Mouse (Mus musculus) c-Kit-negative CD71-positive TER-119-positive erythroid progenitor cells, embryonic 14.5 days (primary cell): ENCODE results near the gene Ncam2.

Experiments
- DNase-seq: peaks from one replicate; pipeline ENCODE4 v3.0.0-alpha.2; 2013; ENCODE audit warnings: low read depth, low spot score

Gene Ncam2

DNA sequence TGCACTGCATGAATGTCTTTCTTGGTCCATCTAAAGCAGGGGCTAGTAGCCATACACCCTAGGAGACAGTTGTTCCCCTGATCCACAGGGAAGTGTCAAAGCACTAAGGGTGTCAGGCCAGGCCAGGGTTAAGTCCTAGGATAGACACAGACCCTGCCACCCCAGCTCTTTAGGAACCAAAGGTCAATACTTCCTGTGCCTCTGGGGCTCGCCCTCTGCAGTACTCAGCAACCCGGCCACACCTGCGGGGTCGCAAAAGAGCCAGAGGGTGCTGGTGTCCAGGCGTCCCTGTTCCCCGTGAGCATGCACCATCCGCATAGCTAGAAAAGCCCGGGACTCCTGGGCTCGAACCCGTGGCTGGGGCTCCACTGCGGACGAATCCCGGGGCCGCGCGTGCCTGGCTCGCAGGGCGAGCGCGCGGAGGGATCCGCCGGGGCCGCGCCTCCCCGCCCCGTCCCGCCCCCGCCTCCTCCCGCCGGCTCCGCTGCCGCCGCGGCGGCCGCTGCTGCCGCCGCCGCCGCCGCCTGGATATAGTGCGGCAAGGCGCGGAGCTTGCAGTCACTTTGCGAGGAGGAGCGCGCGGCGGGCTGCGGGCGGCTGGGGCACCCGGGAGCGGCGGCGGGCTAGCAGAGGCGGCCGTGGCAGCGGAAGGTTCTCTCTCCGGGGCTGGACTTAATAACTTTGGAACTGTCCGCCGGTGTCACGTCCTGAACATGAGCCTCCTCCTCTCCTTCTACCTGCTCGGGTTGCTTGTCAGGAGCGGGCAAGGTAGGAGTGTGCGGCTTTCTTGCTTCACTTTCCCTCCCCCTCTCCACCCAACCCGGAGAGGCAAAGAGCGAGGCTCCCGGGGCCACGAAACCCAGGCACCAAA is at the start of gene Ncam2:
Gene Ncam2, plus strand, starts transcription at position 497 of the 871 bp plus-strand sequence.
- no peak for DNase-seq

DNA sequence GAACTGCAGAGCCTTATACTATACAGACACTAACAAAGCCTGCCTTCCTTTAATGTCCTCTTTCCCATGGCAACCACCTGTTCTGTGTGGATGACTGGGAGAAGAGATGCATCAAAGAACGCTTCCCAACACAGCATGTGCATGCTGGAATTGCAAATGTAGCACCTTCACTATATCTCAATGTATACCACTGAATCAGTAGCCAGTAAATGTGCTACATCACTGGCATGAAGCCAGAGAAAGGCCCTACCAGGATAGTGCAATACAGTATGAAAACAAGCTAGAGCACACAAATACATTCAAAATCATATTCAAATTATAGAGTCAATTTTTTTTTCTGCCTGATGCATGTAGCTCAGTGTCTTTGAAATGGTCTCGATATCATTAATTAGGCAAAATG is 29.7 kb upstream of the Ncam2 start:
- no peak for DNase-seq

DNA sequence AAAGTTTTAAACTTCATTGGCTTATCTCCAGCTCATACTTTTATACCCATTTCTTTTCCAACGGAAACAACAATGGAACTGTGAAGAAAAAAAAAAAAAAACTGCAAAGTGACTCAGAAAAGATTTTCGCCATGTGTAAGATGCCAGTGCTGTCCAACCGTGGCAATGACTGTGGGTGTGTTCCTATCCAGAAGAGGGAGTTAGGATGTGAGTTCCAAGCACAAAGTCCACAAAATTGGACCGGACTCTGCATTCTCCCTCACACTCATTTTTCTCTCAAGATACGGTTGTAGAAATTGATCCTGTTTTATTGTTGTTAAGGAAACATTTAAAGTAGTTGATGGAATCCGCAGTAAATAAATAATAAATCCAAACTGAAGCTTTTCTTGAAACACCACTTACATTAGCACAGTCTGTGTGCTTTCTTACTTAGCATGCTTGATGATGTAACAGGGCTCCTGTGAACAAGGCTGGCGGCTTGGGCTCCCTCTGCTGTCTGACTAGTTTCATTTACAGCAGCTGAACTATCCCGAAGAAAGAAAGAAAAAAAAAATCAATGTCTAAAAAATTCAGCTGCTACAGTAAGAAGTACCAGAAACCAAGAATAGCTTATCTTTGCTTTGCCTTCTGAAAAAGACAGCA is 25.1 kb upstream of the Ncam2 start:
- no peak for DNase-seq

DNA sequence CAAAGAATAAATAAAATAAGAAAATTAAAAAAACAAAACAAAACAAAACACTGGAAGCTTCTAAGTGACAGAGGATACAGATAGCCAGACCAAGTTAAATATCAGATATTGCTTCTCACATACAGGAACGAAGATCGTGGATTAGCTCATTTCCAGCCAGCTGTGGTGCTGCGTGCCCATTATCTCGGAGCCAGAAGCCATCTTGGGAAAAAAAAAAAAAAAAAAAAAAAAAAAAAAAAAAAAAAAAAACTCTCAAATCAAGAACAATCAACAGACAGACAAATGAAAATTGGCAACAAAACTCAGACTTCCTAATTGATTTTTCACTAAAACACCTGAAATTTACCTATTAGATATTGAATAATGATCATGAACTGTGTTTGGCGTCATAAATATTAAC is 20.7 kb upstream of the Ncam2 start:
- no peak for DNase-seq

DNA sequence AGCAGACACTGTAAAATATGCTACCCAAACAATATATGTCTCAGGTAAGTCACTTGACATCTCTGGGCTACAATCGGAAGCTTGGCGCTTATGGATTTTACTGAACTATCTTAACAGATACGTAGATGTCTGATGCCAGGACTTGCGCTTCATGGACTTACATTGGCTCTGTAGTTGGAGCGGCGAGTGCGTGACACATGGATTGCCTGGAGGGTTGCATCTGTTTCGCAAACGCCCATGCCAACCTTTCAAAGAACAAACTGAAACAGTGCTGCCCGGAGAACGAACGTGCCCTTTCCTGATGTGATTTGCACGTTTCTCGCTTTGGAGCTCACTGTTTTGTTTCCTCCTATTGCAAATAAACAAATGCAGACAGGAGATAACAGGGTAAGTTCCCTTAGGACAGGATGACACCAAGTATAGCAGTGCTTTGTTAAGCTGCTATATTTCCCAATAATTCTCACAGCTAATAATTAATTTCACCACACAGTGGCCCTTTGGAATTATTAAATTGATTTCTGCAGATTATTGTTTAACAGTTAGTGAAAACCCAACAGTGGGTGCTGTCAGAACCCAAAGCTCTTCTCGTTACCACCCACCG is 12.8 kb upstream of the Ncam2 start:
- no peak for DNase-seq

DNA sequence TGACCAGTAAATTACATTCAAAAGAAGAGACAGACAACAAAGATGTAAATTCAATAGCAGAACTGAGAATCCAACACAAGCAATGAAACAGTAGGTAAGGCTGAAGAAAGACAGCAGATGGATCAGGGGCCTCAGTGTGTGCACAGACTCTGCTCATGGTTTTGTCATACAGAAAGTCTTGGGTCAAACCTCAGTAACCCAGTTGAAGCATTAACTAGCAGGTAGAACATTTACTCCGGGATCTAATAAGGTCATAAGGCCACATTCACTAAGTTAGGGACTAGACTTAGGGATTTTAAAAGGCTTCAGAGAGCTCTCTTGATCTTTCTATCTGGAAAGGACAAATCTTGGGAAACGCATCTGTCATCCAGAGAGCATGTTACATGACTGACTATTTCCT is 8.9 kb upstream of the Ncam2 start:
- no peak for DNase-seq

DNA sequence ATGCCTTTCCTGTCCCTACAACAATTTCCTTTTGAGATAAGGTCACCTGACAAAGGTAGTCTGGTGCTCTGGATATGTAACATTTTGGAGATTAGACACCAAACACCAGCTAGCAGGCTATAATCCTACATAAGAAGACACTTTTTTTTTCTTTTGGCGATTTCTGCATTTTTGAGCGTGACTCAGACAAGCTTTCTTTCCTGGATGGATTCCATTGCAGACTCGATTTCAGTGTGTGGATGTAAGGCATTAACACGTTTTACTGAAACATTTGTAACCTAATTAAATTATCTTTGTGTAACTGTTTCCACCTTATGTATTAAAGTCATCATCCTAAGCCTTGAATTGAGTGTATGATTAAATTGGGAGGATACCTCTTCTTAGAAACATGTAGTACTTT is 7.9 kb upstream of the Ncam2 start:
- no peak for DNase-seq

DNA sequence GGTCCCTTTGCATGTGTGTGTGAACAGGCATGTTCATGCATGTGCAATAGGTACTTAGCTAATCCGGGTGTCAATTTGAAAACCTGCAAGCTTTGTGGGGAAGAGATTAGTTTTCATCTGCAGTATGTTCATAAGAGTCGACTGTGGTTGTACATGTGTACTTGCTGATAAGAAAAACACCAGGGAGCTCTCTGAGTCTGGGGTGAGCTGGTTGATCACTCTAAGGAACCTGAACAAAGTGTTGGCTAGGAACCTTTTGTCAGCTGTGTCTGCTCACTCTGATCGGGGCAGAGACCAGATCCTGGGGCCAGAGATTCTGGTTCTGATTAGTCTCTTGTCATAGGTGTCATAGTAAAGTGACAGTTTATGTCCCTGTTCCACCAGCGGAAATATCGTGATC is 1.0 kb upstream of the Ncam2 start:
- DNase-seq = no peak

DNA sequence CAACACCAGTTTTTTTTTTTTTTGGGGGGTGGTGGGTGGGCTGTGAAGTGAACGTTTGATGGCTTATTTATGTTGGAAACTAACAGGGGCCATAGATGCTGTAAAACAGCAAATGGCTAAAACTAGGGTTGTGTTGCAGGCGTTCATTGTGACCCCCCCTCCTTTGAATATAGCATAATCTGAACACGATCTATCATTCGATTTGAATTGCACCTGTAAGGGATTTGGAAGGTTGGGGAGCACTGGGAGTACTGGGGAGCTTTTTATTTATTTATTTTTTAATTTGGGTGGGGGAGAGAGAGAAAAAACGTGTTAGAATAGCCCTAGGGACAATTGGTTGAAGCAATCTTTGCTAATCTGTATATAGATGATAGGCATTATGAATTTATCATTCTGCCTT is 974 bp downstream of the Ncam2 start:
- no peak for DNase-seq

DNA sequence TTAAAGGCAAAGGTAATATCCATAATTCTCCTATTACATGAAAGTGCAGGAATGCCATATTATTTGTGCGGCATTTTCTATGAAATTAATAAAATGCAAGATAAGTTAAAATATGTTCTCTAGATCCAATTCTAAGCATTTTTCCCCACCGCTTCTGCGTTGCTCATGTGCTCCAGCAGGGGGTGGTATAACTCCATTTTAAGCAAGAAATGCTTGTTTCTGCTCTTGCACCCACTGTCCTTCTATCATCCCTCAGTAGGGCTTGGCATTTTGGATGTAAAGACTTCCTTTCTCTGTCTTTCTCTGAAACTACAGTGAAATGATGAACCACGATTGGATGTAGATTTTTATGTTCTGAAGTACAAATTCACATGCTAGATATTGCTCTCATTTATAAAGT is 1.5 kb downstream of the Ncam2 start:
- no peak for DNase-seq

DNA sequence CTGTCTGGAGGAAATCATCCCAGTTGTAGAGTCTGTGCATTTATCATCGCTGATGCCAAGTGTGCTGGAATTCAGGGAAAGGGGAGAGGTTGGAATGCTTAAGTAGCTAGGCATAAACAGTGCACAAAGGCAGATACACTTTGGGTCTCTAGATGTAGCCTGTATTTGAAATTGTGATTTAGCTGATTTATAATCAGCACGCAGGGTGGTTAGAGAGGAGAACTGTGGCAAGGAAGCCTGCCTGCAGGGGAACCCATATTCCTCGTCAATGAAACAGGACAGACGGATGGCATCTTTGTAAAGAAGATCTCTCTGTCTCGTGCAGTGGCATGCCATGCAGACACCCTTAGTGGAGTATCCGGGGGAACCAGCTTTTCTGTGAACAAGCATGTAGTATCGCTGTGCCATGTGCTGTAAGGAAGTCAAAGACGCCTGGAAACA is 2.2 kb downstream of the Ncam2 start:
- DNase-seq = no peak

DNA sequence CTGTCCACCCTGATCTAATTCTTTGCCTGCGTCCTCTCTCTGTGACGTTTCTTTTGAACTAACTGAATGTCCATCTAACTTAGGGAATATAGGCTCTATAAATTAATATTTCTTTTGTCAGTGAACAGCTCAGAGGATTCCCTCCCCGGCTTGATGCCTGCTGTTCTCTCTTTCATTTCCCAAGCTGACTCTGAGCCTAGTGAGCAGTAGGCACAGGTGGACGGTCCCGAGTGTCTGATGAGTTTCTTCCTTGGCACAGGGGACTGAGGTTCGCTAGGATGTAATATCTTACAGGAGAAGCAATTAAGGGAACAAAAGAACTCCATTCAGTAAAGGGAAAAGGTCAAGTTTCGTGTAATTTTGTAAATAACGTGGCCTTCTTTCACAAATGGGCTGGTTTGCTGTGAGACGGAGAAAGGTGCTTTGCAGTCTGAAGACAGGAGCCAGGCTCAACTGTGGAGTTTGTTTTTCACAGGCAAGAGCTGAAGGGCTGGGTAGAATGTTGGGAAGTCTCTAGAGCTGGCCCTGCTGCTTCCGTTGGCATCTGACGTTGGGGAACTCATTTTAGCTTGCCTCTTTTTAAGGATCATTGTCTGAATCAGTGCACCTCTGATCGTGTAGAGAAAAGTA is 4.0 kb downstream of the Ncam2 start:
- no peak for DNase-seq

DNA sequence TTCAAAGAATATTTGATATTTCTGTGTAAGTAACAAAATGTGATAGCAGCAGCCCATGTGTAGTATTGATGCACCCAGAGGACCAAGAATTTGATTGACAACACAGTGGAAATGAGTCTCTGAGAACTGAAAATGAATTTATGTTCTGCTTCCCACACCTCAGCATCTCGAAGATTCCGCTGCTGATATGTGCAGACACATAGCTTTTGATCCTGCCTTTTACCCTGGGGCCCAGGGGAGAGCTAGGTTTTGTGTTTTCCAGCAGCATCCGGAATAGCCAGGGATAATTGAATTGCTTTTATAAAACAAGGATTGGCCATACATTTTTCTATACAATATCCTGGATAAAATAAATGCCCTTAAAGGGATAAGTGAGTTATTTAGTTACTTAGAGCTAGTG is 20.7 kb downstream of the Ncam2 start:
- no peak for DNase-seq

DNA sequence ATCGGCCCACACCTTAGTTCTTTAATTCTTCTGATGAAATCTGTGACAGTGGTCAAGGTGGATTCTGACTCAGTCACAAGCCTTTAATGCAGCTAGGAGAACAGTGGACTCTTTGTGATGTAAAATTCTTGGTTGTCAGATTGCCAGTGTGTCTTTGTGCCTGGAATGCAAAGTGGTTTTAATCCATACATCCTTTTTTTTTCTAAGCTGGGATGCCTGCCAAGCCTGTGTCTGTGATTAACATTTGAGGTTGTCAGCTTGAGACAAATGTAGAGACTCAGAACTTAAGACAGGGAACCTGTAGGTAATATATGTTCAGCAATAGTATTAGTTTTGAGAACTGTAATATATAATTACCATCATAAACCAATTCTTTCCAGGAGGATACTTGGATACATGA is 23.3 kb downstream of the Ncam2 start:
- DNase-seq = no peak

DNA sequence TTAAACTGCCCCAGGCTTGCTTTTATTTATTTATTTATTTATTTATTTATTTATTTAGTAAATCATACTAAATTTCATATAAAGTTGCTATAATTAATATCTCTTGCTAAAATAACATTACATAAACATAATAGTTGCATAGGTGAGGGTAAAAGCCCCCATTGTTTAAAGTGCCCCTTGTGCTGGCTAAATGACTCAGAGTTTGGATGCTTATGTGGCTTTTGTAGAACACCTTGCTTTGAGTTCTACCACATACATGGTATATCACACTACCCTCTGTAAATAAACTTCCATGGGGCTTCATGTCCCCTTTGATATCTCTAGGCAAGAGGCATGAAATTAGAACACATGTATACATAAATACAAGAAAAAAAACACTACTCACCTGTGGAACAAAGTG is 23.8 kb downstream of the Ncam2 start:
- no peak for DNase-seq

DNA sequence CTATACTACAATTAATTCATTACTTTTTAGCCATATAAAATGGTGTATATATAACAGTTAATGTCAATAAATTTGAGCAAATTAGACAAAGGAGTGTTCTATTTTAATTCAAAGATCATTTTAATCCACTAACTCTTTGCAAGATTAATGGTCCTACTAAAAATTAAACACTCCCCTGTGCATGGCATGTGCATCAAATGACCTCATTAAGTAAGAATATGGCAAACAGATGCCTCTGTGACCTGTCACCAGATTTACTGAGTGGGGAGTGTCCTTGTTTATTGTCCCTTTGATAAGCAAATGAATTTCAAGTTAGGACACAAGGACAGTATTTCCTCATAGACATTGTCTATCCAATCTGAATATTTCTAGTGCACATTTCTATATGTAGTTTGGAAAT is 54.4 kb downstream of the Ncam2 start:
- DNase-seq = no peak

DNA sequence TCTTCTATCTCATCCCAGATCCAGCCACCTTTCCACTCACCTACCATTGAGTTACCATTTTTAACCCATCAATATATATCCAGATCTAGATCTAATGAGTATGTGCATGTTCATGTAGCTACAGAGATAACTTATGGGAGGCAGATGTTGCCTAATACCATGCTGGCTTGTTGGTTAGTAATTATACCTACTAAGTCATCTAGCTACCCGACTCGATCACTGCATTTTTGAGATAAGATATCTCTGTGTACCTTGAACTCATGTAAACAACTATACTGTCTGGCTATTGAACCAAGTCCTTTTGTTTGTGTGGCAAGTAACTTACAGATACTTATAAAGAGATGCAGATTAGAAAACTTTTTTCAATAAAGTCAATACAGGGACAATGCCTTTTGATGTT is 59.9 kb downstream of the Ncam2 start:
- DNase-seq = no peak

DNA sequence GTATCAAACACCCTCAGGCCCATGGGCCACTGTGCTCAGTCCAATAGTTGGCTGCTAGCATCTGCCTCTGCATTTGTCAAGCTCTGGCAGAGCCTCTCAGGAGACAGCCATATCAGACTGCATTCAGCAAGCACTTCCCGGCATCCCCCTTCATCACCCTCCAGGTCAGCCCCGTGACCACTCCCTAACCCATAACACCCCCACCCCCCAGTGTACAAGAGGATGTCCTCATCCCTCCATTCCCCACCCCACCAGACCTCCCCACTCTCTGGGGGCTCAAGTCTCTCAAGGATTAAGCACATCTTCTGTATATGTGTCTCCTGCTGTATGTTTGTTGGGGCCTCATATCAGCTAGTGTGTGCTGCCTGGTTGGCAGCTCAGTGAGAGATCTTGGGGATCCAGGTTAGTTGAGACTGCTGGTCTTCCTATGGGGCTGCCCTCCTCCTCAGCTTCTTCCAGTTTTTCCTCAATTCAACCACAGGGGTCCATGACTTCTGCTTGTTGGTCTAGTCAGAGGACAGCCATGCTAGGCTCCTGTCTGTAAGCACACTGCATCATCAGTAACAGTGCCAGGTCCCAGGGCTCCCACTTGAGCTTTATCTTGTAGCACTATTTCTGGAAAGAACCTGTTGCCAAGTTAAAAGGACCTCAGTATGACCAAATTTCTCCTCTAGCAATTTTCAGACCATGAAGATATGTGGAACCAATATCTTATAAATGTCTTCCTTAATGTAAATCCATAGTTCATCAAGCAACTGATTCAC is 73.3 kb downstream of the Ncam2 start:
- DNase-seq = no peak

DNA sequence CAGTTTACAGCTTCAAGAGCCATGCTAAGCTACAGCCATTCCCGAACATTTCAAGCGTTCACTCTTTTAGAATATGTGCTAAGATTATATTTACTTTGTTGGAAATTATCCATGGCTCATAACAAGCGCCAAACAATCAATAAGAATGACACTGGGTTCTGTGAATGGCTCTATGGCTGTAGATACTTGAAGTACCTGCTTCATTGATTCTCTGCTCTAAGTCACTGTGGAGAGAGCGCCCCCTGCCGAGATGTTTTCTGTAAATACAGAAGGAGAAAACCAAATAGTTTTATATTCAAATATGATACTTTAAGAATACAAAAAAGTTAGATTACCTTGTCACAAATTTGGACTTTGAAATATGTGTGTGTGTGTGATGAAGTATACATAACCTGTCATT is 83.7 kb downstream of the Ncam2 start:
- no peak for DNase-seq

DNA sequence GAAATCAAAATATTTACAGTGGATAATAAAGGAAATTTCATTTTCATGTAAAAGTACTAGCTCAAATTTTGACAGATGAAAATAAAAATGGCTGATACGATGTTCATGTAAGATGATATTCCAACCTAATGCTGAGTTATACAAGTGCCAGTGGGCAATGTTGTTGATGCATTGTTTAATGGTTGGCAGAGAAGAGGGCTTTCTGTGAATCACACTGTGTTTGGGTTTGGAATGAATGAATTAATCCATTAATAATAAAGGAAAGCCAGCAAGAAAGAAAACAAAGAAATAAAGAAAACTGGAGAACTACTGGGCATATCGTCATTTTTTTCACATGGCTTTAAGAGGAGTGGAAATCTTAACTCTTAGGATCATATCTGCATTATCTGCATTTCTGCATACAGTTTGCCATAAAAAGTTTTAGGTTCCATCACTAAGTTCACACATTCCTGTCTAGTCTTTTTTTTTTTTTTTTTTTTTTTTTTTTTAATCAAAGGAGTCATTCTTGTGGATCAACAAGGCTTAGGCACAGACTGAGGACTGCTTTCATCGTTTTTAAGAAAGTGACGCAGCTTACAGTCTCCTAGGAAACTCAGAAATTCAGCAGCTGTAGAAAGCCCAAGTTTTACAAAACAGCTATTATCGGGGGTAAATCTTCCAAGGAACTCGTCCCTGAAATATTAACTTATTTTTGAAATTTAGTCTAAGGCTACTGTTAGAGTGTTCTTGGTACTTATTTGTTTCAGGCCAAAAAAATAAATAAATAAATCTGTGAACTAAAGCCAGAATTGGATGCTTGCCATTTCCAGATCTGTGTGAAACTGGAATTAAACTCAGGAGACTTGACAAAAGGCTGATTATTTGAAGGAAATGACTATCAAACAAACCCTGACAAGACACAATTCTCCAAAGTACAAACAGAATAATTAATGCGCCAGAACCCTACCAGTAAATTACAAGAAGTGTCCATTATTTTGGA is 84.7 kb downstream of the Ncam2 start:
- no peak for DNase-seq
